Mouse (Mus musculus) ES-E14 (cell line): ENCODE results near the gene Unc45a. TPM values are rescaled to one million over a fixed set of nuclear protein-coding genes. Genes with fewer than 3 reads are reported as not detected.

Experiments
- DNase-seq: peaks from one replicate; pipeline ENCODE4 v3.0.0-alpha.2; 2013; ENCODE audit warnings: low read depth, low spot score
- H3K27ac ChIP-seq: 2 replicates; pipeline ENCODE4 v1.5.1; 2012; ENCODE audit warnings: low read depth, mild to moderate bottlenecking, low read length, moderate library complexity, mixed read lengths; ENCODE audit not compliant: poor library complexity, insufficient read depth, severe bottlenecking
- H3K36me3 ChIP-seq: 2 replicates; pipeline ENCODE4 v1.6.1; 2012; ENCODE audit warnings: mild to moderate bottlenecking, low read length, moderate library complexity, mixed read lengths; ENCODE audit not compliant: control insufficient read depth, poor library complexity, insufficient read depth, severe bottlenecking
- H3K4me1 ChIP-seq, 2 experiments: fragments of 150-350 bp in 1 of 2; sonication (generic) in 1 of 2; 2 replicates each; pipeline ENCODE4 v1.6.1; 2012; ENCODE audit warnings: low read length in 2 of 2, mild to moderate bottlenecking in 1 of 2, mixed read lengths in 1 of 2; ENCODE audit not compliant: control insufficient read depth in 2 of 2, insufficient read depth in 2 of 2, poor library complexity in 1 of 2
- H3K4me3 ChIP-seq, 2 experiments: fragments of 150-350 bp in 1 of 2; sonication (generic) in 1 of 2; 2 replicates each; pipeline ENCODE4 v1.5.1; 2012; ENCODE audit warnings: low read length in 2 of 2, low read depth in 1 of 2, mild to moderate bottlenecking in 1 of 2, mixed read lengths in 1 of 2; ENCODE audit not compliant: insufficient read depth in 1 of 2, poor library complexity in 1 of 2, severe bottlenecking in 1 of 2
- H3K9ac ChIP-seq: 2 replicates; pipeline ENCODE4 v1.6.1; 2012; ENCODE audit warnings: low read depth, mild to moderate bottlenecking, low read length, mixed read lengths; ENCODE audit not compliant: poor library complexity, insufficient read depth, severe bottlenecking
- H3K9me3 ChIP-seq: fragments of 150-350 bp; sonication (generic); 2 replicates; pipeline ENCODE4 v1.6.1; 2012; ENCODE audit warnings: low read depth, mild to moderate bottlenecking, low read length; ENCODE audit not compliant: control insufficient read depth, insufficient read depth
- CHD2 ChIP-seq: IDR thresholded peaks from 2 replicates; pipeline ENCODE4 v1.6.1; 2014; ENCODE audit warnings: mild to moderate bottlenecking, low read depth, low read length, inconsistent platforms
- HCFC1 ChIP-seq: IDR thresholded peaks from 2 replicates; pipeline ENCODE4 v1.6.1; 2012; ENCODE audit warnings: low read length, inconsistent platforms, borderline replicate concordance; ENCODE audit not compliant: insufficient read depth
- MAFK ChIP-seq: IDR thresholded peaks from 2 replicates; pipeline ENCODE4 v1.6.1; 2014; ENCODE audit warnings: mild to moderate bottlenecking, low read depth, low read length, inconsistent platforms; ENCODE audit not compliant: insufficient read depth
- ZC3H11A ChIP-seq: IDR thresholded peaks from 2 replicates; pipeline ENCODE4 v1.6.1; 2012; ENCODE audit warnings: low read depth, mild to moderate bottlenecking, inconsistent platforms, low read length, borderline replicate concordance
- ZNF384 ChIP-seq: IDR thresholded peaks from 2 replicates; pipeline ENCODE4 v1.6.1; 2012; ENCODE audit warnings: low read depth, low read length, inconsistent platforms
- in situ Hi-C, 2 experiments: fragments of 600-800 bp; cut with MboI; formaldehyde crosslinking; loops; one replicate each; pipeline ENCODE4 v1.15.1; 2025; ENCODE audit warnings: low sequenced_read_pairs in 2 of 2, inconsistent platforms in 1 of 2; ENCODE audit not compliant: unreplicated experiment in 2 of 2
- total RNA-seq: library from RNA; depleted of rRNA; stranded (reverse); fragments of 300-350 nt; gene quantifications from 2 replicates; pipeline ENCODE4 v1.2.3, GENCODE M21; 2012

Gene Unc45a
- total RNA-seq, 1 experiment = 54.1 TPM

DNA sequence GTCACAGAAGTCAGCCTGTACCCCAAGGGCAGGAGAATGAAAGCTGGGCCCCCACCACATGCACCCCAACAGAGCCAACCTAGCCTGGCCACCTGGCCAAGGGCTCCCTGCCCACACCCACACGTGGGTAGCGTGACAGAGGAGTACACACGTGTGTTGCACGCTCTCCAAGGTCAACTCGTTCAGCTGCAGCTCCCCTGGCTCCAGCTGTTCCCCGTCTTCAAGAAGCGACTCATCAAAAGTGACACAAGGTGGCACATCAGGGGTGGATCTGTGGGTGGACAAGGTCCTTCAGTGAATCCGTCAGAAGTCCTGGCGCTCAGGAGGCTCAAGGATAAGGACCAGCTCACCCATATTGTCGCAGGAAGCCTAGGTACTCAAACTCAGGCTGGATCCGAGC, 42.1 kb upstream of the Unc45a start:
- in situ Hi-C loops = loop anchor here (10.0 to 25.0 kb wide), 3 partner anchors 202 to 312 kb away; no protein-coding TSS in a partner anchor
- no peak overlapping the region for H3K27ac ChIP-seq

DNA sequence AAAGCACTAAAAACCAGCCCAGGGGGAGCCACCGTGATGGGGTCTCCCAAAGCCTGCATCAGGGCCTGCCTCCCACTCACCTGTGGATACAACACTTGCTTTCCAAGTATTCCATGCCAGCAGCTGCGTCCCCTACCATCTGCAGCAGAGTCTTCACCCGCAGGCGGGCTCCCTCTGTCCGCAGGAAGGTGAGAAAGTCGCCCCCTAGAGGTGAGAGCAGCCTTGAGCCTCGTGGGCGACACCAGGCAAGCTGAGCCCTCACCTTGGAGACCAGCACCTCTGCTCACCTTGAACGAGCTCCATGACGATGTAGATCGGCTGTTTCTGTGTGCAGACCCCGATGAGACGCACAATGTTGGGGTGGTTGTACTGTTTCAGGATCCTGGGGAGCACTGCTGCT, 38.7 kb upstream of the Unc45a start:
- no peaks in the 10 kb centered on the region for H3K36me3 ChIP-seq
- H3K4me1 ChIP-seq = peaks cover 0 to 12% of the 10 kb centered on the region in 2 experiments; a peak in 1 of 4 replicates
- H3K4me3 ChIP-seq = no peak overlapping the region
- in situ Hi-C loops = loop anchor here (5.0 to 25.0 kb wide), 2 partner anchors 208 to 237 kb away; no protein-coding TSS in a partner anchor
- no peak for TF ChIP-seq ZC3H11A
- no peak for TF ChIP-seq ZNF384
- no peak for TF ChIP-seq MAFK
- TF ChIP-seq CHD2 = no peak
- TF ChIP-seq HCFC1 = no peak
- H3K9ac ChIP-seq = no peak overlapping the region
- DNase-seq = no peak
- no peaks in the 10 kb centered on the region for H3K9me3 ChIP-seq
- H3K27ac ChIP-seq = no peak overlapping the region

More for the DNA sequence above, 42.1 kb upstream of the Unc45a start:
- DNase-seq = no peak
- Histone ChIP-seq H3K4me3 (no peak overlapping the region), H3K9me3 (no peaks in the 10 kb centered on the region), H3K36me3 (no peaks in the 10 kb centered on the region), H3K9ac (no peak overlapping the region), H3K4me1 (peaks cover 0 to 18% of the 10 kb centered on the region in 2 experiments; a peak in 1 of 4 replicates)
- no peak for TF ChIP-seq HCFC1
- TF ChIP-seq MAFK = no peak

DNA sequence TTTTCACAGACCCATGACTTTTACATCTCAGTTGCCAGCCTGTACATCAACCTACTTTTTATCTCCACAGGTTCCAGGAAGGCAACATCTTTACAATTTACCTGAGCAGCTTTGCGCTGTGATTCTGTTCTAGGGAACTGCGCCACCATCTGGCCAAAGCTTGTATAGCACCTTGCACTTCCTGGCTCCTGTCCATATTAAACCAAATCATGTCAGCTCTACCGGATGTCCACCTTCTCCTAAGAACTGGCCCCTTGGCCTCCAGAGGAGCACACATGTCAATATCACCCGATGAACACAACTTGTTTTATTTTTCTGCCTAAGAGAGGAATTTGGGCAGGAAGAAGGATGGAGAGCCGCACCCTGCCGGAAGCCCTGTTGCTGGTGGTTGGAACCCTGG, 36.7 kb upstream of the Unc45a start:
- H3K9ac ChIP-seq = no peak overlapping the region
- in situ Hi-C loops = loop anchor here (5.0 to 25.0 kb wide), 2 partner anchors 210 to 235 kb away; no protein-coding TSS in a partner anchor
- no peaks in the 10 kb centered on the region for H3K9me3 ChIP-seq
- H3K36me3 ChIP-seq = no peaks in the 10 kb centered on the region
- H3K4me3 ChIP-seq = no peak overlapping the region
- no peak overlapping the region for H3K27ac ChIP-seq
- TF ChIP-seq CHD2 = no peak
- TF ChIP-seq ZNF384 = no peak
- TF ChIP-seq MAFK = no peak
- TF ChIP-seq HCFC1 = no peak
- TF ChIP-seq ZC3H11A = no peak
- H3K4me1 ChIP-seq = peaks cover 0 to 9% of the 10 kb centered on the region in 2 experiments; a peak in 1 of 4 replicates
- peak; percentile 66 for DNase-seq

DNA sequence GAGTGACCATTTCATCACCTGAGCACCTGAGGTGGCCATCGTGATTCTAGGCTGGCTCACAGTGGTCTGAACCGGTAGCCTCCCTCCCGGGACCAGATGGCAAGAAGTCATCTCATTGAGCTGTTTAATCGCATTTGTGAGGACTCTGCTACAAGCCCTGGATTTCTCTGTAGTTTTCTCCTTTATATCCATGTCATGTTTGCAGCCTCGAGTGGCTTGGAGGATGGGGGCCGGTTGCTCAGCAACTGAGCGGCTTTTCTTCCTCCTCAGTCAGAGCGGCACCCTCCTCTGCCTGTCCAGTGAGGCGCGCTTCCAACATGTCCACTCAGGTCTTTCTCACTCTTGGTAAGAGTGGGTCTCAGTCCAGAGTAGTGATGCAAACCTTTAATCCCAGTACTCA, 35.4 kb upstream of the Unc45a start:
- in situ Hi-C loops = loop anchor here (5.0 to 25.0 kb wide), 2 partner anchors 211 to 234 kb away; no protein-coding TSS in a partner anchor
- H3K27ac ChIP-seq = no peak overlapping the region
- peaks cover 0 to 7% of the 10 kb centered on the region in 2 experiments; a peak in 1 of 4 replicates for H3K4me1 ChIP-seq
- no peak overlapping the region for H3K9ac ChIP-seq
- H3K4me3 ChIP-seq = no peak overlapping the region
- TF ChIP-seq ZC3H11A (no peak), MAFK (no peak), CHD2 (no peak), HCFC1 (no peak), ZNF384 (no peak)
- no peak for DNase-seq
- H3K9me3 ChIP-seq = no peaks in the 10 kb centered on the region
- H3K36me3 ChIP-seq = no peaks in the 10 kb centered on the region

DNA sequence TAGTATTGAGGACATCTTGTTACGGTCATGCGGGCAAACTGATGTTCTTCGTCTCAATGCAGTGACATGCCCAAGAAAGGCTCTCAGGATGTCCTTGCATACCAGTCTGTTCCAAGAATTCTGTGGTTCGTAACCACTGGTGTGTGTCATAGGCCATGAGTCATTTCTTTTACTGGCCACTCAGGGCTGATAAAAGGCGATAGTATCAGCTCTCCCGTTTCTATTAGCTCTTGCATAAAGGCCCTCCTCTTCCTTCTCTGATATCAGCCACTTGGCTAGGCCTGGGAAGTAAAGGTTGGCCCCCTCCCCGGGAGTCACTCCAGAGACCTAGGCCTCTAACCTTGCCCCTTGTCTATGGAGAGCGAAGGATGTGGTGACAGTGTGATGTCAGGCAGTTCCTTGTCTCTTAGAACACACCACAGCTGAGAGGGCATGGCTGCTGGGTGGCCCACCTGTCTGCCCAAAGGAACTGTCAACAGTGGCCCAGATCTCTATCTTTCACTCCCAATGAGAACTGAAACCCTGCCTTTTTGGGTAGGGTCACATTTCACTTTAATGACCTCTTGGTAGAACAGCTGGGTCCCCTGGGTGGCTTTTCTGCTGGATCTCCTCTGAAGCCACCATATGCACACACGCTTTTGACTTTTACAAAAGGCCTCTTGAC, 34.7 kb upstream of the Unc45a start:
- no peak for DNase-seq
- H3K4me1 ChIP-seq = peaks cover 0 to 5% of the 10 kb centered on the region in 2 experiments; a peak in 1 of 4 replicates
- H3K36me3 ChIP-seq = no peaks in the 10 kb centered on the region
- H3K27ac ChIP-seq = no peak overlapping the region
- no peak overlapping the region for H3K4me3 ChIP-seq
- in situ Hi-C loops = loop anchor here (5.0 to 25.0 kb wide), 2 partner anchors 212 to 233 kb away; no protein-coding TSS in a partner anchor
- TF ChIP-seq ZC3H11A (no peak), CHD2 (no peak), MAFK (no peak), ZNF384 (no peak), HCFC1 (no peak)
- no peak overlapping the region for H3K9ac ChIP-seq
- no peaks in the 10 kb centered on the region for H3K9me3 ChIP-seq
